ENCODE assay signal across 8 mouse cellular contexts in the genomic region with DNA sequence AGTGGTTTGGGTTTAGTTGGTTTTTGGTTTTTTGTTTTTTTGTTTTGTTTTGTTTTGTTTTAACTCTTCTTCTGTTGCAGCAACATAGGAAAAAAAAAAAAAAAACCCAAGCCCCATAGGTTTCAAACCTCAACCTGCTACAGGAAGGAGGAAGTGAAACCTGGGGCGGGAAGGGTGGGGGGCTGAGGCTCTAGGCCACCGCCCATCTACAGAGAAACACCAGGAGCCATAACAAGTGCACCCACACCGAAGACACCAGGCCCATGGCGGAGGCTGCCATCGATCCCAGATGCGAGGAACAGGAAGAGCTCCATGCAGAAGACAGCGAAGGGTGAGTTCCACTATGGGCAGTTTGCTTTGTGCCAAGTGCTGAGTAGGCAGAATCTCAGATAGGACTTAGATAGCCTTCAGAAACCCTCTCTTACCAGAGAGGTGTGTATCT. TPM values are rescaled to one million over a fixed set of nuclear protein-coding genes. Genes with fewer than 3 reads are reported as not detected.
DNase-seq lines count a peak whose midpoint lies in the region; ATAC-seq lines count a peak whose summit lies in the region.

A gene (plus strand): TSS at position 174 of the 442 bp plus-strand sequence.

- H3K4me3 ChIP-seq in kidney, embryonic 16.5 days (ENCODE audit: low read length): no peak within 1 kb of the TSS
- H3K4me3 ChIP-seq in limb, embryonic 10.5 days: no peak within 1 kb of the TSS
- H3K4me3 ChIP-seq in stomach, embryonic 15.5 days (replicated peaks): no peak within 1 kb of the TSS

- H3K4me1 ChIP-seq in kidney, embryonic 16.5 days (ENCODE audit: insufficient read depth, low read length): peaks cover 20% of the 10 kb centered on the region
- peaks cover 33% of the 10 kb centered on the region for H3K4me1 ChIP-seq in limb, embryonic 10.5 days
- peaks cover 28% of the 10 kb centered on the region for H3K4me1 ChIP-seq in stomach, embryonic 15.5 days

- no peak within 1 kb of the TSS for H3K4me2 ChIP-seq in kidney, embryonic 16.5 days (replicated peaks; ENCODE audit: low read depth, low read length)
- no peak within 1 kb of the TSS for H3K4me2 ChIP-seq in stomach, embryonic 15.5 days

- no peak within 1 kb of the TSS for H3K9ac ChIP-seq in kidney, embryonic 16.5 days (replicated peaks; ENCODE audit: low read length)
- no peak within 1 kb of the TSS for H3K9ac ChIP-seq in stomach, embryonic 15.5 days

- H3K9me3 ChIP-seq in kidney, embryonic 16.5 days (ENCODE audit: low read length): no peaks in the 10 kb centered on the region
- H3K9me3 ChIP-seq in limb, embryonic 10.5 days (replicated peaks): no peaks in the 10 kb centered on the region
- H3K9me3 ChIP-seq in stomach, embryonic 15.5 days: no peaks in the 10 kb centered on the region

- H3K27ac ChIP-seq in kidney, embryonic 16.5 days (ENCODE audit: low read length): no peak within 1 kb of the TSS
- H3K27ac ChIP-seq in limb, embryonic 10.5 days: peak within 1 kb of the TSS; percentile 85
- peak within 1 kb of the TSS; percentile 96 for H3K27ac ChIP-seq in stomach, embryonic 15.5 days

- H3K36me3 ChIP-seq in kidney, embryonic 16.5 days (ENCODE audit: insufficient read depth, low read length): no peaks in the 10 kb centered on the region
- no peaks in the 10 kb centered on the region for H3K36me3 ChIP-seq in limb, embryonic 10.5 days
- H3K36me3 ChIP-seq in stomach, embryonic 15.5 days: no peaks in the 10 kb centered on the region

- no peaks in the 10 kb centered on the region for H3K27me3 ChIP-seq in kidney, embryonic 16.5 days (ENCODE audit: insufficient read depth, low read length)
- H3K27me3 ChIP-seq in limb, embryonic 10.5 days (ENCODE audit: low read depth, poor library complexity, severe bottlenecking): no peaks in the 10 kb centered on the region
- no peaks in the 10 kb centered on the region for H3K27me3 ChIP-seq in stomach, embryonic 15.5 days (replicated peaks)

- DNase-seq in kidney, adult 8-10 months: no peak
- peak; percentile 9 for DNase-seq in gastrocnemius, postnatal 25 days
- no peak for DNase-seq in limb, embryonic 10.5 days (ENCODE audit: low spot score)
- DNase-seq in right cerebral cortex, adult 18-20 months: no peak
- DNase-seq in urinary bladder, postnatal 10 days (ENCODE audit: low spot score): no peak

- WGBS in kidney, embryonic 16.5 days: 94% methylated on average over 7 of the region's 7 CpGs
- 92% methylated on average over 7 of the region's 7 CpGs for WGBS in limb, embryonic 10.5 days
- WGBS in stomach, embryonic 15.5 days: 85% methylated on average over 7 of the region's 7 CpGs

- no peak for ATAC-seq in kidney, embryonic 16.5 days (ENCODE audit: low FRiP score, low TSS enrichment)
- peak; percentile 45 for ATAC-seq in activated CD4-positive, CD25-positive, alpha-beta regulatory T cell, adult 4 months
- ATAC-seq in stomach, embryonic 15.5 days (ENCODE audit: insufficient read depth, low FRiP score, low read depth): no peak

RNA-seq across cellular contexts. Expression of the gene that starts here (rescaled TPM):
- polyA plus RNA-seq in kidney, embryonic 16.5 days (2015; fragmentation: Nextera tagmentation; extraction: Ambion mirVana): 141 and 156 TPM in 2 replicates
- 1,000 to 10,000 TPM; 1,487 to 1,560 TPM for polyA plus RNA-seq in activated CD4-positive, CD25-positive, alpha-beta regulatory T cell, adult 4 months (2017; shearing (Covaris generic))
- 10 to 100 TPM; 43.2 to 60.3 TPM for total RNA-seq in gastrocnemius, postnatal 25 days (2021)
- polyA plus RNA-seq in limb, embryonic 10.5 days (2016; fragmentation: Nextera tagmentation; extraction: Ambion mirVana): 28.7 and 31.1 TPM in 2 replicates
- polyA plus RNA-seq in stomach, embryonic 15.5 days (2015; fragmentation: Nextera tagmentation; extraction: Ambion mirVana): 196 and 211 TPM in 2 replicates
